Mouse (Mus musculus) cerebellum, postnatal 25 days (tissue): ENCODE data around the gene Ap2b1.
A peak's percentile ranks its signal among the peaks of the same experiment; 100 is the strongest.
"Not testable (repeated sequence)": the region's sequence is repeated elsewhere in the genome, so short reads cannot be mapped to it uniquely, and the experiment has no call there.

Experiments used
- DNase-seq, 2 experiments: peaks; one replicate each; pipeline ENCODE4 v3.0.0; 2021; ENCODE audit warnings: mixed read lengths in 2 of 2

The Ap2b1 gene

DNA sequence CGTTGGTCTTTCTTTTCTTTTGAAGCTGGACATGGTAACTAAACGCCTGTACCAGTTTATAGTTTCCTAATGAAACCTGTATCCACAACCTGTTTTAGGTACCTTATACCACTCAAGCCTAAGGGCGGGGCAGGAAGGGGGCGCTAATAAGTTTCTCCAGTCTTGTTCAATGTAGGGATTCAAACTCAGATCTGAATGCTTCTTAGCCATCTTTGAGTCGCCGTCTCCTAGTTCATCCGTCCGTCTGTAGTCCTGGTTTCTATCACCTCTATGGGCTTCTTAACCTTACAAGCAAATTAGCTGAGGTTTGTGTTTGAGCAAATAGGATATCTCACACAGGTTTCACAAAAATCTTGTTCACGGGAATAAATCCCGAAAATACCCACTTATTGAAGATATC is 3.3 kb downstream of the Ap2b1 start:
- DNase-seq: peak in 1 of 2 experiments; percentile 42

DNA sequence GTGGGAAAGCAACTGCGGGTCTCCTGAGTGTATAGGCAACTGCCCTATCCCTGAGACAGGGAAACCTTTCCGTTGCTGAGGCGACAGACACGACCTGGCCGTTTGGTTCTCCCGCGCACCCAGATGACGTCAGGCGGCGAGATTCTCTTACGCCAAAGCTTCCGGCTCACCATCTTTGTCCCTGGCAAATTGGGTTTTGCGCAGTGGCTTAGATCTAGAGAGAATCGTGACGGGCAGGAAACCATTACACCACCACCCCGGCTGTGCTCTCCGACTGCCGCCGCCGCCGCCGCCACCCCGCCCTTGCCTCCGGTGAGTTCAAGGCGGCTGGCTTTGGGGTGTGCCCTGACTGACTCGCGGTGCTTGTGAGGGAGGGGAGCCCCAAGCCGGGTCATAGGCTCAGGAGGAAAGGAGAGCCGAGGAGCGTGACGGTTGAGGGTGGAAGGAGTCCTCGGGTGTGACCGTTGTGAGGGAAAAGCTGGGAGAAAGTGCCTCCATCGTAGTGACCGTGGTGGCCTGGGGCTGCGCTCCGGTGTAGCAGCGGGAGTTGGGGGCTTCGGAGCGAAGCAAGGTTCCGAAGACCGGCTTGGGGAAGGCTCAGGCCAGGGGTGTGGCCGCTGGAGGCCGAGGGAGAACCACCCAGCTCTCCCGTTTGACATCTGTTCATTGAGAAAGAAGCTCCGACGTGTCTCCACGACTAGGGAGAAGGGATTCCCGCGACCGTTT is 3.9 kb downstream of the Ap2b1 start, which contains the start of gene Pex12:
Gene Pex12, minus strand, starts transcription at position 61 of the 726 bp plus-strand sequence.
- peak; percentile 98 for DNase-seq

DNA sequence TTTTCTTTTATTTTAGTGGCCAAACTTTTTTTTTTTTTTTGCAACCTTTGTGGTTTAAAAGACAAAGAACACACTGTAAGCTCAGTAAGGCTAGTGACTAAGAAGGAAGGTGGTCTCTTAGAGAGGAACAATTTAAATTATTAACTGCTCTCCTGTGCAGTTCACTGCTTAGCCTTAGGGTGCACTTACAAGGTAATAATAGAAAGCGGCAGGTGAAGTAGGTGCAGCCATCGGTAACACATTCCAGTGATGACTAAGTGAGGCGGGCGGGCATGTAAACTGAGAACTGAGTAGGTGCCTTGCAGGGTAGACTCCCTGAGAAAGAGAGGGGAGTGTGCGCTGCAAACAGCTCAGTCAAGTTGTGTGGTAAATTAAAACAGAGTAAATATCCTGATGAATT is 4.9 kb downstream of the Ap2b1 start:
- peak in 1 of 2 experiments; percentile 17 for DNase-seq

DNA sequence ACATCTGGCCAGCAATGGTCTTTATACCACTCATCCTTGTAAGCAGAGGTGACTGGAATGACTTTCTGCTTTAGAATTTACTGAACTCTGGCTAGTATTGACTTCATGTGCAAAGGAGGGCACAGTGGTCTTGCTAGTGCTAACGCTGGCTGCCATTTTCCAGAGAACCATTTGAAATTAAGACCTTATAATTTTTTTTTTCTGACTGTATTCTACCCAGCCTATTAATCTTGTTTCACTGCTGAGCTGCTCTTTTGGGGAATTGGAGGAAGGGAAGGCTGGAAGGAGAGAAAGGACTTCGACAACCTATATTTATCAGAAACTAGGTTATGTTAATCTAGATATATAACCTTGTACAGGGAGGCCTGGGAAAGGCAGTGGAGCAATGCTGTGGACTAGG is 5.7 kb downstream of the Ap2b1 start:
- DNase-seq: no peak

DNA sequence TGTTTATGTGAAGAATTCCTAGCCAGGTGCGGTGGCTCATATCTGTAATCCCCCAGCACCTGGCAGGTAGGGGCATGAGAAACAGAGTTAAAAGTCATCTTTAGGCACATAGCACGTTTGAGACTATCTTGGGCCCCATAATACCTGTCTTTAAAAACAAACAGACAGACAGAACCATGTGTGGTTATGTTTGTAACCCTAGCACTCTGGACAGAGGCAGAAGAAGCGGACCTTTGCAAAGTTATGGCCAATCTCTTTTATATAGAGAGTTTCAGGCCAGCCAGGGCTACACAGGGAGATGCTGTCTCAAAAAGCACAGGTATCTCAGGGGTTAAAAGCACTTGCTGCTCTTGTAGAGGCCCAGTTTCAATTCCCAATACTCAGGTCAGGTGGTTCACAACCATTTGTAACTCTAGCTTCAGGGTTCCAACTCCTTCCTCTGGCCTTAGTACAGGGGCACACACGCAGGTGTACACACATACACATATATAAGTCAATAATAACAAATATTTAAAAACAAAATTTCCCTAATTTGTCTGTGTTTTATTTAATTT is 8.0 kb downstream of the Ap2b1 start:
- DNase-seq: no peak

DNA sequence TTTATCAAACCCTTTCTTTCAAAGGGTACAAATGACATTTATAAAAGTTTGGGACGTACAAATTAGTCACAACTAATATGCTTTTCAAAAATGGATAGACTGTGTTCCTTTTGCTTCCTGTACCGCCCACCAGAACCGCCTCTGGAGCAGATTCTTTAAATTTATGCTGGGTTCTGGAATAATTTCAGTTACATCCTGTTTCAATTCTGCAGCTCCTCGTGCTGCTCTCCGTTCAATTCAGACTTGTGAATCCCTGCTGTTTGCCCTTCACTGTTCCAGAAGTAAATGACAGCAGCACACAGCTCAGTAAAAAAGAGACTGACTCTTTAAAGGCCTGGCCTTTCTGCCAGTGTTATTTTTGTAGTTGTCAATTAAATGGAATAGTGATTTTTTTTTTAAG is 13.6 kb downstream of the Ap2b1 start:
- DNase-seq: no peak

DNA sequence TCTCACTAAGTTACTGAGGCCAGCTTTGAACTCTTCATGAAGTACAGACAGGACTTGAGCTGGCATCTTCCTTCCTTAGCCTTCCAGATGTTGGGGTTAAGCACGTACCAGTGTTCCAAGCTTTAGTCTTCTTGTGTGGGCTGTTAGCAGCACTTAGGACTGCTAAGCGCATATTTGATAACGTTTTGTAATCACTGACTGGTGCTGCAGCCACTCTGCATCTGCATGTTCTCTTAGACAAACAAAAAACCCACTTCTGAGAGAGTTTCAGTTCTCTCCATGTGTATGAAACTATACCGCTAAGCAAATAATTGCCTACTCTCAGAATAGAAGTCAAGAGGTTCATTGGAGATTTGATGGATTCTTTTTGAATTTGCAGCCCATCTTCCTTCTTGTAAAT is 20.2 kb downstream of the Ap2b1 start:
- DNase-seq: no peak

DNA sequence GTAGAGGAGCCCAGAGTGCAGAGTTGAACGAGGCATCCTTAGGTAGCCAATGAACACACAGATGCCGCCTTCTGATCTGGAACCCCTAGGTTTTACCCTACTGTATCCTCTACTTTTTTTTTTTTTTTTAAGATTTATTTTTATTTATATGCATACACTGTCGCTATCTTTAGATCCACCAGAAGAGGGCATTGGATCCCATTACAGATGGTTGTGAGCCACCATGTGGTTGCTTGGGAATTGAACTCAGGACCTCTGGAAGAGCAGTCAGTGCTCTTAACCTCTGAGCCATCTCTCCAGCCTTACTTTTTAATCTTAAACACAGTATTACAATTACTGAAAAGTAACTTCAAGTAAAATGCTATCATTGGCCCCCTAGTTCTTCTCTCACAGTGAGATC is 27.9 kb downstream of the Ap2b1 start:
- not testable (repeated sequence) for DNase-seq

DNA sequence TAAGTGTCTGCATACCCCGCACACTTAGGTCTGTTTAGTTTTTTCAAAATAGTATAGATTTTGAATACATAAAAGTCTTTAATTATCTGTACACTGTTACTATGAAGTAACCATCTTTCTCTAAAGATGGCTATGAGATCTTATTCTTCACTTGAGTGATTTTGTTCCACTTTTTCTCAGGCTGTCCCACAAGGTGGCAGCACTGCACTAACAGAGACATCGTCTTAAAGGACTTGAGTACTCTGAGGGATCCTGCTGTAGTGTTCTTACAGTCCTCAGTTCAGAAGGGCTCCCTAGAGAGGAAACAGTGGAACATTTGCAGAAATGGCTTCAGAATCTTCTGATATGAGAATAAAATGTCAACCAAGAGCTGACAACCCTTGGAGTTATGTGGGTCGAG is 28.6 kb downstream of the Ap2b1 start:
- peak; percentile 48 to 78 for DNase-seq

DNA sequence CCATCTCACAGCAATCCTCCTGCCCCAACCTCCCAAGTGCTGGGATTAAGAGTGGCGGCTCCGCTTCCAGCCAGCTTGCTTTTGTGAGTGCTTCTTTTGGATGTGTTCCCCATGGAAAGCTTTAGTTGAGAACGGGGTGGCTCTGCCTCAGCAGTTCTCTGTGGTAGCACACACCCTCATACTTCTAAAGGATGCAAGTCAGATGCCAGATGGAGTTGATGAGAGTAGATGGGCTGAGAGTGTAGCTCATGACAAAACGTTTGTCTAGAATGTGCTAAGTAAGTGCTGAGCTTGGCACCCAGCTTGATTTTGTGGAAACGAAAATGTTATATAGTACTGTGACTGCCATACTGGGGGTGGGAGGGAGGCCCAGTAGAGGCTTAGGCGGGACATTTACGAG is 37.0 kb downstream of the Ap2b1 start:
- no peak for DNase-seq

DNA sequence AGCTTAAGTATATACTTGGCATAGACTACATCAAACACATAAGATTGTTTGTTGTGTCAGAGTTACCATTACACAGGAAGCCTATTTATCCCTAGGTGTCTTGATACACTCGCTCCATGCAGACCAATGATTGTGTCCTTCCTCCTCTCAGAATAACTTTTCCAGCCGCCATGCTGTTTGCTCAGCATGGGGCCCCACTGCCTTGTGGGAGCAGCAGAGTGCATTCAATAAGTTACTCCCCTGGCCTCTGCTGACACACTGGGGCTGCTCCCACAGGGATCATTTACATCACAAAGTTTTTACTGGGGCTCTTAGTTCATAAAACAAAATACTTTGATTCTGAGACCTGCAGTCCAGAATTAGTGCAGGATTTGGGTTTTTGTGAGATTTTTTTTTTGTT is 40.9 kb downstream of the Ap2b1 start:
- no peak for DNase-seq

DNA sequence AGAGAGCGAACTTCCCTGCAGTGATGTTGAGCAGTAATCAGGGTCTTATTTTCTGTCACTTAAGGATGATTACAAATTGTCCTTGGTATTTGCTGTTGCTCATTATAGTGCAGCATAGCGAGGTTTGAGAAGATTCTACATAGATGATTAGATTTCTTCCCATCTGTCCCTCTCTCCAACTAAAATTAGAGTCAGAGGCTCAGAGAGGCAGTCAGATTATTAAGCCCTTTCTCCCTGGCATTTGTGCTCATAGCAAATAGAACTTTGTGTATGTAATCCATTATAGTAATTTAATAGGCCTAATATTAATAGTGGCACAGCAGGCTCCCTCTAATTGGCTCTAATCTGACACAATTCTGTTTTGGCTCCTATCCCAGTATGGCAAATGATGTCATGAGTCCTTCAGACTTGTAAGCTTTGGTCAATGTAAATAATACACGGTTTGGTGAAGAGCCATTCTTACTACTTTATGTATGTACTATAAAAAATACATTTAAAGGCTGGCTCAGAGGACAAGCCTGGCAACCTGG is 43.0 kb downstream of the Ap2b1 start:
- DNase-seq: no peak

DNA sequence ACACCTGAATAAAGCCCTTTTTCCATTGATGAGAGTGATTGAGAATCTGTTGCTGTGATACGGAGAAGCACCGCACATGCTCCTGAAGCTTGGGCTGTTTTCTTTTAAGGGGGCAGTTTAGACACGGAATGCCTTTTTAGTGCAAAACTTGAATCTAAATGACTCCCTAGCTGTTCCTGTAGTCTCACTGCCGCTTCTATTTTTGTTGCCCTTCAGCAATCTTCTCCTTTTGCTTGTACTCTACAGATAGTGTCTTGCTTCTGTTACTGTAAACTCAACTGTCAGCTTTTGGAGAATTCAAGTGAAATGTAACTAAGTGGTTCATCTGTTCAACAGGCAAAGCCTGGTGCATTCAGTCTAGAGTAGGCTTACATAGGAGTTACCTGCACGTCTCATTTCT is 56.6 kb downstream of the Ap2b1 start:
- DNase-seq: no peak

DNA sequence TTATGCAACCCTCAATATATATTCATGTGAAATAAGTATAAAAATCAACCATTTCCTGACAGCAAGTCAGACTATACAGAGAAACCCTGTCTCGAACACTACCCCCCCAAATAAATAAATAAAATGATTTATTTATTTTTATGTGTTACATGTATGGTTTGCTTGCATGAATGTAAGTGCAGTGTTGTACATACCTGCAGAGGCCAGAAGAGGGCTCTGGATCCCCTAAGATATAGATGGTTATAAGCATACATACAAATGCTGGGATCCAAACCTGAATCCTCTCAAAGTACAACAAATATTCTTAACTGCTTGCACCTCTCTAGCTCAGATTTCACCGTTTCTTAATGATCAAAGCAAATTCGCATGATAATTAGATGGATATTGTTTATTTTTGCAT is 58.6 kb downstream of the Ap2b1 start:
- peak; percentile 30 to 68 for DNase-seq

DNA sequence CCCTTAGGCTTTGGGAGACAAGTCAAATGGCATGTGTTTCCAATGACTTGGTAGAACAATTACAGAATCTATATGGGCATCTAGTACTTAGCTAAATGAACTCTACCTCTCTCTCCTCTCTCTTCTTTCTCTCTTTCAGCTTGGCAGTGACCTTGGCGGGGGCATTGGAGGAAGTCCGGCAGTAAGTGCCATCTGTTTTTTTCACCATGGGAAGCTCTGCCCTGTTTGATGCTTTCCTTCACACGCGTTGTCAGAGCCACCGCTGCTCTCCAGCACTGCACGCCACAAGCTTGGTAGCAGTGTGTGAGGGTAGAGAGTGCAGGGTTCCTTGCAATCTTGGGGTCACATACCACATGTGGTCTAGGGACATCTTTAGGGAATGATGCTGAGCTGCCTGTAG is 65.8 kb downstream of the Ap2b1 start:
- DNase-seq: peak; percentile 36 to 61

DNA sequence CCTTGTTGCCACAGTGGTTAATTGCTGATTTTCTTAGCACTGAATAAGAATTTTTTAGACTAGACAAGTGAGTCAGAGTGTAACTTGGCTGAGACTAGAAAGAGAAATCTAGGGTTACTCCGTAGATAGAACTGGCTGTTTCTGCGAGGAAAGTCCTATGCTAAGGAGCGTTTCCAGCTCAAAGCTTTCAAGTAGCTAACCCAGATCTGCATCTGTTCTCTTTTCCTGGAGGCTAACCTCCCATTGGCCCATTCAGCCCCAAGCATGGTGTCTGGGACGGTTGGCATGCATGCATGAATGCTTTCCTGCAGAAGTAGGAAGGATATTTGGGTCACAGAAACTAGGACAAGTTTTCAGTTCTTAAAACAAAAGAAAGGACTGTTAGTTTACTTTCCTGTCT is 72.4 kb downstream of the Ap2b1 start:
- peak; percentile 20 to 56 for DNase-seq

DNA sequence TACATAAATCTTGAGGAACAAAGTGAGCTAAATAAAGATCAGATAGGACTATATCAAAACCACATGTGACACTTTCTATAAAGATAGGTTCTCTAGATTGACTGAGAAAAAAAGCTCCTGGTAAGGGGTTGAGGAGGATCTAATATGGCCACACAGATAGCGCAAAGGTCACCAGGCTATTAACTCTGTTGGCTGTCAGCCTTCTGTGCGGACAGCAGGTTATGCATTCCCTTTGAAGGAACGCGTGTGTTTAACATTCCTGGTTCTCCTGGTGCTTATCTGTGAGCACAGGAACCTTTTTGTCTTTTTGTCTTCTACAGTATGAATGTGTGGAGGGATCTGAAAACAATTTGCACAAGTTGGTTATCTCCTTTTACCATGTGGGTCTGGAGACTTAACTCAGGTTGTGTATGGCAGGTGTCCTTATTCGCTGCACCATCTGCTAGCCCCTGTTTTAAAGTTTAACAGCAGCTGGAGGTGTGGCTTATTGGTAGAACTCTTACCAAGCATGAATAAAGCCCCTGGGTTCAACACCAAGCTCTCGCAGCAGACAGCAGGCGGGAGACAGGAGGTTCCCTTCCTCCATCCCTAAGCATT is 81.0 kb downstream of the Ap2b1 start:
- DNase-seq: no peak

DNA sequence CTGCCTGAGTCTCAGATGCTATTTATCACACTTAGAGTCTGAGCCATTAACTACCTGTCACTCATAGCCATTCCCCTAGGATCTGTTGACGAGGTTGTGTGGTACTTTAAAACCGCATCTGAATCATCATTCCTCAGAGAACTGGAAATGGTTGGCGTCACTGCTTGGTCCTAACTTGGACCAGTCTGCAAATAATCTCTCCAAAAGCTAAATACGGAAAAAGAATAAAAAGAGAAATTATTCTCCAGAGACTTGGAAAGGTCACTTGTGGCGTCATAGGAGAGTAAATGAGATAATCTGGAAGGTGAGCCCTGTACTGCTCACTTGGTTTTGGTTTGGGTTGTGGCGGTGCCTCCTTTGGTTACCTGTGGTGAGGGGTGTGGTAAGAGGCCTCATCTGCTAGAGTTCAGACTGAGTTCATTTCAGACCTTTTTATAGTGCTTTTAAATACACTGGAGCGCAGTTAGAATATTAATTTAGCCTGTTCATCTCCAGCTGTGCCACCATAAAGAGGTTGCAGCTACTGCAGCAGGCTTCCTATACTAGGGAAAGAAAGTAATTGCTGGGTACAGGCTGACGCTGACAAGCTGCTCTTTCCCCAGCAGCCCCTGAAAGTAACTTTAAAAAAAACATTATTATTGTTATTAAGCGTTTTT is 84.2 kb downstream of the Ap2b1 start:
- DNase-seq: no peak

DNA sequence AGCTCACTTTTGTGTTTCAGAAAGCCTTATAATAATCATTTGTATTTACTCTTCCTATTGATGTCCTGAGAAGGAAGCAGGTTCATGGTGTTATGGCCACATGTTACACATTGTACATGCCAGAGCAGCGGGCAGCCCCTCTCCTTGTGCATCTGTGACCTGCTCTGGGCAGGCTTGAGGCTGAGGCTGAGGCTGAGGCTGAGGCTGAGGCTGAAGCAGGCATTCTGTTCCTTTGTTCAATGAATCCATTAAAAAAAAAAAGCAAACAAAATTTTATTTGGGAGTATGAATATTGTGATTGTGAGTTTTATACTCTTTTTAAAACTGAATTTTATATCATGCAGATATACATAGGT is 84.7 kb downstream of the Ap2b1 start:
- no peak for DNase-seq

DNA sequence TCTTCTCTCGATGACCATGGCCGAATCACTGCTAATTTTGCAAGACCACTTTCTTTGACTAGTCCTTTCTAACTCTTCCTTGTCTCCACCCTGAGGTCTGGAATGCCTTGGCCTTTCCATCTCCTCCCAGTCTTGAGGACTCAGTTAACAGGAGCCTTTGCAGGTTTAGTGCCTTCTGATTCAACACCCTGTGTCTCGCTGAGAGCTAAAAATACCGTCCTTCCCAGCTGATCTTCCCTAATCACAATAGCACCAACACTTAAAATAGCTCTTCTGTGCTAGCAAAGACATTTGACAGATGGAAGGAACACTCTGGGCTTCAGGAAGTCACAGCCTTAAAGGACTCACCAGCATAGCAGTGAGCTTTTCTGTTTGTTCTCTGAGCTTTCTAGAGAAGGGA is 94.2 kb downstream of the Ap2b1 start:
- DNase-seq: peak in 1 of 2 experiments; percentile 36

DNA sequence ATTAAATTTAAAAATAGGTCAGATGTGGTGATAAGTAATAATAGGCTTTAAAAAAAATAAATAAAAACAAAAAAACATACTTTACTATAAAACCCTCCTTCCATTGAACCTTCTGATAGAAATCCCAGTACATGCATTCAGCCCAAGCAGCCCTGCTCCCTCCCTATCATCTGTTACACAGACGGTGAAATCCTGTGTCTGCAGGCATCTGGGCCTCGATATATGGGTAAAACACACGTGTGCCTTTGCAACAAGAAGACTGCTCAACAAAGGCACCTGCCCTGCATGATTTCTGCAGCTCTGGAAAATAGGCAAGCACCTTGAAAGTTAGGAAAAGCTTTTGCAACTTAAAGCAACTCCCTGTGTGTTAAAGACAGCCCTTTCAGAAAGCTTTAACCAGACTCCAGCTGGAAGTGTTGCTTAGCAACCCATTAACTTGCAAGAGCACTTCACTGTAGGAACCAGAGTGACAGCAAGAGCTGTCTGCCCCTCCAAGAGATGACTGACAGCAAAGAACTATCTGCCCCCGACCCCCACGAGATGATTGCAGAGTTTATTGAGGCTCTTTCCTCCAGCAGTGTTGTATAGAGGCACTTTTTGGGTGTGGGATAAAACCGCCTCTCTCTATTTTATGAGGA is 96.1 kb downstream of the Ap2b1 start:
- no peak for DNase-seq

DNA sequence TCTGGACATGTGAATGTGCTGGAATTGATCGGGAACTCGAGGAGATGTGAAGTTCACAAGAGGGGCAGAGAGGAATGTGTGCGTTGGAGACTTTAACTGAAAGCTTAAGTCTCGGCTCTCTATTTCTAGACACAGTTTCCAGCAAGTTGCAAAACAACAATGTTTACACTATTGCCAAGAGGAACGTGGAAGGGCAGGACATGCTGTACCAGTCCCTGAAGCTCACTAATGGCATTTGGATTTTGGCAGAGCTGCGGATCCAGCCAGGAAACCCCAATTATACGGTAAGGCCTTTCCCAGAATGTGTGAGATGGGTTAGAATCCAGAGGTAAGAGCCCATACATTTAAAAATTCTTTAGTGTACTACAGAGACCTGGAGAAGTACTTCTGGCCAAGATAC is 98.8 kb downstream of the Ap2b1 start:
- DNase-seq: no peak

DNA sequence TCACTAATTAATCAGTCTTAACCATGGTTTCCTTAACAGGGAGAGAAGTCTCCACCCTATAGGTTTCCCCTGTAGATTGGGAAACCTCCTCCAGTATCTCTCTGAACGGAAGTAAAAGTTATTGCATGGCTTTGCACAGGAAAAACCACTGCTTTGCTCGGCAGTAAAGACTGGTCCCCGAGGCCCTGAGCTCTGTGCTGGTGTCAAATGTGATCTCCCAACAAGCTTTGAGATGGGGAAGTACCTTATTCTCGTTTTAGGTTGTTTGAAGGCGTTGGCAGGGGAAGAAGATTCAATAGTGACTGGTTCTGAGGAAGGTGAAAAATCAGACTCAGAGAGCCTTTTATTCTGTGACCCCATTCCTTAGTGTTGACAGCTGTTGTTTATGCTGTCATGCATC is 99.9 kb downstream of the Ap2b1 start:
- no peak for DNase-seq
